Mouse (Mus musculus): ENCODE results near the gene Mgat5b.

The Mgat5b gene

DNA sequence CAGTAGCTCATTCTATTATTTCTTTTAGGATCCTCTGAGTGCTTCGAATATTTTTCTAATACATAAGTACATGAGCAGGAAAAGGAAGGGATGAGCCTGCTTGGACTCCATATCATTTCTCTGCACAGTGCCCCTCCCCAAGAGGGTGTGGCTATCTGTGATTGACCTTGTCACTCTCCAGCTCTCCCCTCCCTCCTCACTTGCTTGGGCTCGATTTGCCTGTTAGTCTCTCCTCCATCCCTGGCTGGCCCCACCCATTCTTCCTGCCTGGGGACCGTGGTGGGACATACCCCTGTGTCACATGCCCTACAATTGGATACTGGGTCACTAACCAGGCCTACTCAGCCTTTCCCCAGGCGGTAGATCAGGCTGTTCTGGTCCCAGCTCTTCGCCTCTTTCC lies 39.9 kb downstream of the Mgat5b start:
- in situ Hi-C loops (cut with MboI; ENCODE audit: low pct_unique_long_range_greater_than_20kb in 1 of 2, low sequenced_read_pairs in 2 of 2, unreplicated experiment in 1 of 2): no loop called here

DNA sequence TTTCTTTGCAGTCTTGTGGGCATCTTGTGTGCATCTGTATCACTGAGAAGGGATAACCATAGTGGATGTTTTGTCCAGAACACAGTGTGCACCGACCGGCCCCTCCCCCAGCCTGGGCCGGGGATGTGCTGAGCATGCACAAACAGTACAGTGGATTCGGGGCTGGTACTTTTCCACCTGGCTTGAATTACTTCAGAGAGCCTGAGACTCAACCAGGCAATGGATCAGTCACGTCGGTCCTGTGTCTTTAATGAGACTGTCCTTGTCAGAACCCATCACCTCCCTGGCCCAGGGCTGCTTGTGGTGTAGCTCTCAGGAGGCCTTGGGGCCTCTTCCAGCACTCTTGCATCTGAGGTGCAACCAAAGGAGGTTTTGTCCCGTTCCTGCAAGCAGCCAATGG lies 46.4 kb downstream of the Mgat5b start:
- in situ Hi-C loops (cut with MboI; ENCODE audit: low pct_unique_long_range_greater_than_20kb in 1 of 2, low sequenced_read_pairs in 2 of 2, unreplicated experiment in 1 of 2): no loop called here

DNA sequence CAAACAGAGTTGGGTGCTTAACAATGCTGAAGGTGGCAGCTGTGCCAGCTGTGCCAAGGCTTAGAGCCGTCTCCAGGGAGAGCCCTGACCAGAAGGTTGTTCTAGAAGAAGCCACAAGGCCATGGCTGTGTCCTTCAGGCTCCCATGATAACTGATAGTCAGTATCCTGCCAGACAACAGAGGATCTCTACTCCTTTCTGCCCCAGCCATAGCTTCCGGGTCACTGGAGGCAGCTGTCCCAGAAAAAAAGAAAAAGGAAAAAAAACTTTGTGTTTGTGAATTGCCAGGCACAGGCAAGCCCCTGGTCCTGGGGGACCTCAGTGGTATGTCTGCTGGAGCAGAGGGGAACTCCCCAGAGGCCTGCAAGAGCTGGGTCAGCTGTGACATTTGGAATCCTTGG lies 47.3 kb downstream of the Mgat5b start:
- in situ Hi-C loops (cut with MboI; ENCODE audit: low pct_unique_long_range_greater_than_20kb in 1 of 2, low sequenced_read_pairs in 2 of 2, unreplicated experiment in 1 of 2): no loop called here

DNA sequence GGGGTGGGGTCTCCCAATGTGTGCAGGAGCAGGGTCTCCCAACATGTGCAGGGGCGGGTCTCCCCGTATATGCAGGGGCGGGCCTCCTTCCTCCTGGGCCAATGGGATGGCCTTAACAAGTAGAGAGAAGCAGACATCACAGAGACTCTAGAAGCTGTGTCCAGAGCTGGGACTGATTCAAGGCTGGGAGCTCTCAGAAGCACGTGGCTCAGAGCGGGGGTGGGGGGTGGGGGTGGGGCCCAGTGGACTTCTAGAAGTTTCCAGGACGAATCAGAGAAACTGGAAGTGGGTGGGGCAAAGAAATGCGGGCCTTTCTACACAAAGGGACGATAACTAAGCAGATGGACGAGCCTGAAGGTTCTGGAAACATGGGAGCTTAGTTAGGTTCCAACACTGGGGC lies 49.9 kb downstream of the Mgat5b start:
- in situ Hi-C loops (cut with MboI; ENCODE audit: low pct_unique_long_range_greater_than_20kb in 1 of 2, low sequenced_read_pairs in 2 of 2, unreplicated experiment in 1 of 2): no loop called here

DNA sequence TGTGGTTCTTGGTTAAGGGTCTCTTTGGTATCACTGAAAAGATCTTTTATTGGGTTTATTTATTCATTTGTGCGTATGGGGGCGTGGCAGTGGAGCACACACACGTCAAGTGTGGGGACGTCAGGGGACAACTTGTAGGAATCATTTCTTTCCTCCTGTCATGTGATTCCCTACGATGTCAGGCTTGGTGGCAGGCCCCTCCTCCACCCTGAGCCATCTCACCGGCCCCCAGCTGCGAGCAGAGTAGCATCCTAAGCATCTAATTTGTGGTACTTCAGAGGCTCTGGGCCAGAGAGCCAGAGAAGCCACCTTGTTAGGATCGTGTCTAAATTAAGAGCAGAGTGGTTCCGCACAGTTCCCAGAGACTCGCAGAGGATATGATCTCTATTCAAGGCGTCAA lies 50.8 kb downstream of the Mgat5b start:
- in situ Hi-C loops (cut with MboI; ENCODE audit: low pct_unique_long_range_greater_than_20kb in 1 of 2, low sequenced_read_pairs in 2 of 2, unreplicated experiment in 1 of 2): no loop called here

DNA sequence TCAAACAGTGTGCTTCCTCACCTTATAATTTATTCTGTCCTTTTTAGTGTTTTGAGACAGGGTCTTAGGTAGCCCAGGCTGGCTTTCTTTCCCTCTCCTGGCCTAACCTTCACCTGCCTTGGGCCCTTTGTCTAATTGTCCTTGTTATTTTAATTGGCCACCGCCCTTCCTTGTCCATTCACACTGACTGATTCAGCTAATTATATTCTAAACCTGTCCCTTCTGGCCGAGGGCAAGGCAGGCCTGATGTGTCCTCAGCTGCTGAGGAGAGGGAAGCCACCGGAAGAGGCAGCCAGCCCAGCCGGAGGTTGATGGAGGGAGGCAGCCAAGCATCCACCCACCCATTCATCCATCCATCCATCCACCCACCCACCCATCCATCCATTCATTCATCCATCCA lies 52.2 kb downstream of the Mgat5b start:
- in situ Hi-C loops (cut with MboI; ENCODE audit: low pct_unique_long_range_greater_than_20kb in 1 of 2, low sequenced_read_pairs in 2 of 2, unreplicated experiment in 1 of 2): no loop called here

DNA sequence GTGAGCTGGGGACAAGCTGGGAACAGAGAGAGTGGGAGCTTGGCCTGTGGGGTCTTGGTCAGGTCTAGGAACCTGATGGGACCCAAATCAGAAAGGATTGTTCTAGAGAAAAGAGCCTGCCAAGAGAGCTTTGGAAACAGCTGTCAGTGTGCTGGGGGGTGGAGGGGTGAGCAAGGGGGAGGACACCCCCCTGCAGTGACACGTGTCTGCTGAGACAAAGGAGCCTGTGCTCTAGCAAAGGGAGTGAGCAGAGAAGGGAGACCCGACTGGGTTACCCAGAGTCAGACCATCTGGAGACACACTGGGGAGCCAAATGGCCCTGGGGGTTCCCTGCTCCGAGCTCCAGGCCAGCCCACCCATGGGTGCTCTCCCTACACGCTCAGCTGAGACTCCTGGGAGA lies 54.2 kb downstream of the Mgat5b start:
- in situ Hi-C loops (cut with MboI; ENCODE audit: low pct_unique_long_range_greater_than_20kb in 1 of 2, low sequenced_read_pairs in 2 of 2, unreplicated experiment in 1 of 2): no loop called here

DNA sequence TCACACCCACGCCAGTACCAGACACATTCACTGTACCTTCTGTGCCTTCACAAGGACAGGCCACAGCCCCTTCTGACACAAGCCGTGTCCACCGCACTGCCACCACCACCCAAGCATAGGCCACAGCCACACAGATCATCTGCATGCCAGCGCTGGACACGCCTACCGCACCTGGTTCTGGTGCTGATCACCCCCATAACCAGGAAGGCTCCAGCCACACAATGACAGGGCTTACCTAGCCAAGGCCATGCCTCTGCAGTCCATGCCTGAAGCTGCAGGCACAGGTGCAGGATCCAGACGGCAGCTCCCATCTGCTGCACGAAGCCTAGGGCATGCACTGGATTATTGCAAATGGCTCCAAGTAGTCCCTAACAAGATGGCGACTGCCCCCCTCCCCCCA lies 54.8 kb downstream of the Mgat5b start:
- in situ Hi-C loops (cut with MboI; ENCODE audit: low pct_unique_long_range_greater_than_20kb in 1 of 2, low sequenced_read_pairs in 2 of 2, unreplicated experiment in 1 of 2): no loop called here

DNA sequence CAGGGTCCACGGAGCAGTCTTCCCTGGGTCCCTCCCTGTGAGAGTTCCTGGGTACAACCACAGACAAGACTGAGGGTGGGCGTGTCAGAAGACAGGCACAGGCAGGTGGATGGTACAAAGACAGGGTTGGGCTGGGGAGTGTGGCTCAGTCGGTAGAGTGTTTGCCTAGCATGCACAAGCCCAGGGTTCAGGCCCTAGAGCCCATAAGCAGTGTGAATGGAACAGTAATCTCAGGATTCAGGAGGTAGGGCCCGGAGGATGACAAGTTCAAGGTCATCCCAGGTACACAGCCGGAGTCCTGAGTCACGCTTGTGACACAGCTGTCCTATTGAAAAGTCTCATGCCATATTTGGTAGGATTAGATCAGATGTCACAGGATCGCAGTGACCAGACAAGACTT lies 55.7 kb downstream of the Mgat5b start:
- in situ Hi-C loops (cut with MboI; ENCODE audit: low pct_unique_long_range_greater_than_20kb in 1 of 2, low sequenced_read_pairs in 2 of 2, unreplicated experiment in 1 of 2): no loop called here

DNA sequence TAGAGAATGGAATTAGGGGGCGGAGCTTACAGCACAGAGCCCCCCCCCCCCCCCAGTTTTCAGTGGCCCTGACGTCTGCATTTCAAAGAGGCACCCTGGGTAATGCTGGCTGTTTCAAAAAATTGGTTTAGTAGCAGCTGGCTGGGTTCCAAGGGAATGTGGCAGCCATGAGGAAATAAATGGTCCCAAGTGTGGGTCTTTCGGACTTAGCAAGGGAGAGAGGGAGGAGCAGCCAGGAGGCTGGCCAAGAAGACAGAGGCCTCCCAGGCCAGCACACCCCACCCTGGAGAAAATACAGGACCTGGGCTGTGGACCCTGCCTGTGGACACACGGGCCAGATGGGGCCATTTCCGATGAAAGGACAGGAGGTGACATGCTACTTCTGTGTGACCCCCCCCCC lies 61.6 kb downstream of the Mgat5b start:
- in situ Hi-C loops (cut with MboI; ENCODE audit: low pct_unique_long_range_greater_than_20kb in 1 of 2, low sequenced_read_pairs in 2 of 2, unreplicated experiment in 1 of 2): no loop called here

DNA sequence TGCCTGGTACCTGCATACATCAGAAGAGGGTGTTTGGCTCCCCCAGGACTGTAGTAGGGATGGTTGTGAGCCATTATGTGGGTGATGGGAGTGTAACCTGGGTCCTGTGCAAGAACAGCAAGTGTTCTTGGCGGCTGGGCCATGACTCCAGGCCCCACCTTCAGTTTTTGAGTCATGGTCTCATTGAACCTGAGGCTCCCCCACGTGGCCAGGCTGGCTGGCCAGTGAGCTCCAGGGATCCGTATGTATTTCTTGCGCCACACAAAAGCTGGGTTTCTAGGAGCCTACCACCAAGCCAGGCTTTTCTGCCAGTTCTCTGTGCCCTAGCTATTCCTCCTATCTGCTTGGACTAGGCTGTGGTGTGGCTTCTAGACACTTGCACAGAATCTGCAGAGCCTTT lies 63.9 kb downstream of the Mgat5b start:
- in situ Hi-C loops (cut with MboI; ENCODE audit: low pct_unique_long_range_greater_than_20kb in 1 of 2, low sequenced_read_pairs in 2 of 2, unreplicated experiment in 1 of 2): no loop called here

DNA sequence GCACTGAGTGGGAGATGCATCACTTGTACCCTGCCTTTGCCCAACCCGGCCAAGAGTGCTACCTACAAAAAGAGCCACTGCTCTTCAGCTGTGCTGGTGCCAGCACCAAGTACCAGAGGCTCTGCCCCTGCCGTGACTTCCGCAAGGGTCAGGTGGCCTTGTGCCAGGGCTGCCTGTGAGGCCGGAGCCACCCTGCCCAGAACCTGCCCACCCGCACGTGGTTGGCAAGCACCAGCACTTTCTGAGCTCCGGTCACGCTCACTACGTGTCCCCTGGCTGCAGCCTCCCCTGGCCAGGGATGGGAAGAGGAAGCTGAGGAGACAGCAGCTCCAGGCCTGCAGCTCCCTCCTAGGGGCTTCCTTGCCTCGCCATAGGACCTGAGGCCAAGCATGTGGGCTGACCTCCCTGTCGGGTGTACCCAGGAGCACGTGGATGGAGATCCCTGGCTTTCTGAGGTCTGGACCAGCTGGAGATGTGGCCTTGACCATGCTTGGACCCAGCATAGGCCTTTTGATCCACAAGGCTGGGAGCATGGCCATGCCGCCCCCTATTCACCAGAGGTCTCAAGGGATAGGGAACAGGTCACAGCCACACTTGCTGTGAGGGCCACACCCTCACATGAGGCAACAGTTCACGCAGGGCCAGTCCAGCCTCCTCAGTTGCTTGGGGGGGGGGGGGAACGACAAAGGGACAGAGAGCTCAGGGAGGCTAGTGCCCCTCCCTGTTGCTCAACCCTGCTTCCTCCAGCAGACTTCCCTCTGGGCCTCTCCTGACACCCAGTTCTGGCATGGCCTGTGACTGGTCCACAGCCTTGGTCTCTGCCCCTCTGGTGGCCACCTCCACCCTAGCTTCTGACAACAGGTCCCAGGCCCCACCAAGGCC lies 67.1 kb downstream of the Mgat5b start:
- in situ Hi-C loops (cut with MboI; ENCODE audit: low pct_unique_long_range_greater_than_20kb in 1 of 2, low sequenced_read_pairs in 2 of 2, unreplicated experiment in 1 of 2): no loop called here

DNA sequence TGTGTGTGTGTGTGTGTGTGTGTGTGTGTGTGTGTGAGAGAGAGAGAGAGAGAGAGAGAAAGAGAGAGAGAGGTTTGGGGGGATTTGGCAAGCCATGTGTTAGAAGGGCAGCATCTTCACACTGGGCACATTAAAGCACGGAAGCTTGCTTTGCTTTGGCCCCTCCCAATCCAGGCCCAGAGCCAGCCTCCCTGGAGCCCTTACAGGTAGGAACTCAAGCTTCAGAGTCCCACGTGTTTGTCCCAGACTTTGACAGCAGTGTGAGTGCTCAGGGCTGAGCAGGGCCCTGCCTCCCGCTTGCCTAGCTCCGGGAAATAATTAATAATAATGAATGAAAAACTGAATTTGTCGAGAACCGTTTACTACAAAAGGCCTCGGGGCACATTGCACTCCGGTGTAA lies 69.5 kb downstream of the Mgat5b start:
- in situ Hi-C loops (cut with MboI; ENCODE audit: low pct_unique_long_range_greater_than_20kb in 1 of 2, low sequenced_read_pairs in 2 of 2, unreplicated experiment in 1 of 2): no loop called here

DNA sequence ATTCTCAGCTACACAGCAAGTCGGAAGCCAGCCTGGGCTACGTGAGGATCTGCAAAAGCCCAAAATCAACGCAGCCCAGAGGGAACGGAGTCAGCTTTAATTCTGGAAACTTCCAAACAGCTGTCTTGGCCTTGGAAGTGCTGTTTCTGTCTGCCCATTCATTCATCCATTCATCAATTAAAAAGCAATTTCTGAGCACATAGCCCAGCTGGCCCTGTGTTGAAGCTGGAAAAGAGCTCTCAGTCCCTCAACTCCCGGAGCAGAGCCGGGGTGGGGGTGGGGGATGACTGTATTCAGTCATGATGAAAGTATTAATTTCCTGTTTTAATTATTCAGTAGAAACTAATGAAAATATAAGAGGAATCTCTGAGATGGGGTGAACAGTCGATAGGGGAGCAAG lies 71.6 kb downstream of the Mgat5b start:
- in situ Hi-C loops (cut with MboI; ENCODE audit: low pct_unique_long_range_greater_than_20kb in 1 of 2, low sequenced_read_pairs in 2 of 2, unreplicated experiment in 1 of 2): no loop called here

DNA sequence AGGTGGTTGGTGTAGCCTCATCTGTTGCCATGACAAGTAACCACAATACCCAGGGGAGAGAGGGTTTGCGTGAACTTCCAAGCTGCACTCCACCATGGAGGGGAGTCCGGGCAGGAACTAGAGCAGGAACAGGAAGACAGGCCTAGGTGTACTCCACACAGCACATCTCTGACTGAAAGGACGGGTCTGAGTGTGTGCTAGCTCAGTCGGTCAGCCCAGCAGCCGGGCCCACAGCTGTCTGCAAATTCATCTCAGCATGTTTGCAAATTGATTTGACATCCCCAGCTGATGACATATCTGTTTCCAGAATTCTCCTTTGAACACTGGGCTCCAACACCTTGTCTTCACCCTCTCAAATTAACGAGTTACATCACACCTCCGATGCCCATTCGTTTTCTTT lies 72.7 kb downstream of the Mgat5b start:
- in situ Hi-C loops (cut with MboI; ENCODE audit: low pct_unique_long_range_greater_than_20kb in 1 of 2, low sequenced_read_pairs in 2 of 2, unreplicated experiment in 1 of 2): no loop called here

DNA sequence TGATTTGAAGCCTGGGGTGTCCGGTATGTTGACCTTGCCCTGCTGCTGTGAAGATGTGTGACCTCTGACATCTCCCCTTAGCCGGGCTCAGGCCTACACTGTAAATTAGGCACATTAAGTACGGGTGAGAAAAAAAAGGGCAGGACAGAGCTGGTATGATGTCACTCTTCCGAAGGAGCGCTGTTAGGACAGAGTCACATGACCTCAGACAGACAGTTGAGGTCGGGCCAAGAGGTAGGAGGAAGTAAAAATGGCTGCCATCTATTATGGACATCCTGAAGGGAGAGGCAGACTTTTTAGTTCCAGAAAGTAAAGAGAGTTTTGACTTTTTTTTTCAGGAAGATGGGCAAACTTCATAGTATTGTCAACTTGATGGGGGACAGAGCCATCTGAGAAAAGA lies 73.3 kb downstream of the Mgat5b start:
- in situ Hi-C loops (cut with MboI; ENCODE audit: low pct_unique_long_range_greater_than_20kb in 1 of 2, low sequenced_read_pairs in 2 of 2, unreplicated experiment in 1 of 2): no loop called here

DNA sequence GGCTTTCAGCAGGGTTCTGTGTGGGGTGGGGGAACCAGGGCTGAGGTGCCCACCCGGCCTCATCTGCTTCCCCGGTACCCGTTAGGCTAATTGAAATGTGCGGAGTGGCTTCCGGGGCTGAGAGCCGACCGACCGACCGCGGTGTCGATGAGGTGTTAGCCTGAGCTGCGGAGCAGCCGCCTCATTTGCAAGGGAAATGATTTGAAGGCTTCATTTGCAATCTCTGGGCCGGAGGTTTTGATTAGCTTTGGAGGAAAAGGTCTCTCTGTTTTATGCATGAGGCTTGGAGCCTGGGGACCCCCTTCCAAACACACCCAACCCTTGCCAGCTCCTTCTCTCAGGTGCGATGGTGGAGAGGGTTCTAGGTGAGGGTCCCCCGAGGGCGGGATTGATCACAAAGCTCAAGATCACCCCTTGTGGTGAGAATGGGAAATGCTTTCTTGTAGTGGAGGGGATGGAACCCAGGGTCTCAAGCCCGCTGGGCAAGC lies 75.5 kb downstream of the Mgat5b start:
- in situ Hi-C loops (cut with MboI; ENCODE audit: low pct_unique_long_range_greater_than_20kb in 1 of 2, low sequenced_read_pairs in 2 of 2, unreplicated experiment in 1 of 2): no loop called here

DNA sequence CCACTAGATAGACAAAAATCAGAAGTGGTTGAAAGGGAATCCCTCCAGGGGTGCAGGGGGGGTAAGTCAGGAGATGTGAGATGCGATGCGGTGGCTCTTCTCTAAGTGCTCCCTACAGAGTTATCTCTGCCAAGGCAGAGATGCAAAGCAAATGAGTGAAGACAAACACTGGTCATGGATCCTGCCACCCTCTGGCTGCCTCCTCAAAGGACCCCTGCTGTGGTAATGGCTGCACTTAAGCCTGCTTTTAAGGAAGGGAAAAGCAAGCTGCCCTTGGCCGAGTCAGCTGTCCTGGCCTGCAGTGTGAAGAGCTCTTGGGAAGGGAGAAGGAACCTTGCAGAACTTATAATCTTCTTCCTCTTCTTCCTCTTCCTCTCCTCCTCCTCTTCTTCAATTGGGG lies 78.3 kb downstream of the Mgat5b start:
- in situ Hi-C loops (cut with MboI; ENCODE audit: low pct_unique_long_range_greater_than_20kb in 1 of 2, low sequenced_read_pairs in 2 of 2, unreplicated experiment in 1 of 2): loop anchor here in 1 of 2 experiments (5.0 kb wide), 1 partner anchor 70 kb away; no protein-coding TSS in a partner anchor

DNA sequence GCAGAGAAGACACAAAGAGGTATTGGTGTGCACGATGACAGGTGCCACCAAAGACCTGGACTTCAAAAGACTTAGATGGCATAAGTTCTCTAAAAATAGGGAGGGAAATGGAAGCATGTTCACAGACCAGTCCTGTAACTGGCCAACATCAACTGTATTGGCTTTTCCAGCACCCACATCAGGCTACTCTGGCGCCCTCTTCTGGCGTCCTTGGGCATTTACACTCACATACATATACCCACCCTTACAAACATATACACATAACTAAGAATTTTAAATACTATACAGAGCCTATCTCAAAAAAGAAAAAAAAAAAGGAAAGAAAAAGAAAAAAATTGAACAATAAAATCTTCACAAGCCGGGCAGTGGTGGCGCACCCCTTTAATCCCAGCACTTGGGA lies 80.3 kb downstream of the Mgat5b start:
- in situ Hi-C loops (cut with MboI; ENCODE audit: low pct_unique_long_range_greater_than_20kb in 1 of 2, low sequenced_read_pairs in 2 of 2, unreplicated experiment in 1 of 2): loop anchor here in 1 of 2 experiments (5.0 kb wide), 1 partner anchor 72 kb away; no protein-coding TSS in a partner anchor

DNA sequence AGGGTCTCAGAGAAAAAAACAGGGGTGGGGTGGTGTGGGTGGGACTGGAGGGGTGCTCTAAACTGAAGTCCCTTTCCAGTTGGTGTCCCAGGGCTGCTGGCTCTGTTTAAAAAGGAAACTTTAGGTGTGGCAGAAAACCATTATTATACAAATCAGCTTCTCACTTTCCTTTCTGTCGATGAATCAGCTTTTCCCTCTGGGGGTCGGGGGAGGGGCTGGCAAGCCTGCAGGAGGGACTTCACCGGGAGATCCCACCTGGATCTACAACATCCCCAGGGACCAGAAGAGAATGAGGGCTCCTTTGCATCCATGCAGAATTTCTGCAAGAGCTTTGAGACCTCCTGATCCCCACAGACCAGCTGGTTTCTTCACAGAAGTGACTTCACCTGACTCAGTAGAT lies 81.6 kb downstream of the Mgat5b start:
- in situ Hi-C loops (cut with MboI; ENCODE audit: low pct_unique_long_range_greater_than_20kb in 1 of 2, low sequenced_read_pairs in 2 of 2, unreplicated experiment in 1 of 2): no loop called here
